Mouse (Mus musculus): ENCODE data around the gene Fancg. TPM values are rescaled to one million over a fixed set of nuclear protein-coding genes. Genes with fewer than 3 reads are reported as not detected.

Gene Fancg
- 19.4 and 20.8 TPM in 2 replicates for polyA plus RNA-seq (2014; fragmentation: Nextera tagmentation; extraction: Ambion mirVana)

DNA sequence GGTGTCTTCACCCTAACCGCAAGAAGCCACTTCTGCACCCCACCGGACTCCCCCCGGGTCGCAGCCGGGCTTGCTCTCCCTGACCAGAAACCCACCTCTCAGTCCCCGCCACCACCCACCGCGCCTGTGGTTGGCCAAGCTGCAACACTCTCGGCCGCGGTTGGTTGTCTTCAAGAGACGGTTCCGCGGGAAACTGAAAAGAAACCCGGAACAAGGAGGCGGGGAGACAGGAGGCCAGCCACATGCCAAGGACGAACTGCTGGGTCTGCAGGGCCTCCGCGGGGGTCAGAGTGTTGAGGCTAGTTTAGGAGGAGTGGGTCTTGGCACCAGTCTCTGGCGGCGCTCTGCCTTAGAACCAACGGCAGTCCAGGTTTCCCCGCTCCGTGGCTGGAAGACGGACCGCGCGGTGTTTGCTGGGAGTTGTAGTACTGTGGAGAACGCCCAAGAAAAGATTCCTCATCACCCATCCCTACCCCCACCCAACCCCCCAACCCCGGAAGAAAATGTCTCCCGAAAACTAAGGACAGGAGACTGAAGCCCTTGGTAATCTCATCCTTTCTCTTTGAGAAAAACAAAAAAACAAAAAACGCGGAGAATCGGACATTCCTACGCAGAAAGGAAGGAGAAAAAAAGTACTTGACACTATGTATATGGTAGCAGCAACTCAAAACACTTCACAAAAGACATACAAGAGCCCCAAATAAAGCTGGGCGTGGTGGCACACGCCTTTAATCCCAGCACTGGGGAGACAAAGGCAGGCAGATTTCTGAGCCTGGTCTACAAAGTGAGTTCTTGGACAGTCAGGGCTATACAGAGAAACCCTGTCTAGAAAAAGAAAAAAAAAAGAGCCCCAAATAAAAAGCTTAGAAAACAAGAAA is at the start of gene Fancg:
Gene Fancg (minus strand): TSS at position 346 of the 878 bp plus-strand sequence.
- Histone ChIP-seq H3K36me3 (ENCODE audit: insufficient read depth) (0 out of 2 replicates have a peak, but pooled peaks cover 6% of the 10 kb centered on the region), H3K4me3 (ENCODE audit: low read depth, low read length) (peak within 1 kb of the TSS; percentile 61), H3K4me1 (ENCODE audit: insufficient read depth) (0 out of 2 replicates have a peak, but pooled peaks cover 3% of the 10 kb centered on the region), H3K4me2 (peak within 1 kb of the TSS; percentile 81), H3K27me3 (ENCODE audit: insufficient read depth, low read length) (no peaks in the 10 kb centered on the region), H3K27ac (ENCODE audit: low read depth) (peak within 1 kb of the TSS; percentile 68; the same call in 1 of the 2 replicates), H3K9ac (peak within 1 kb of the TSS; percentile 72), H3K9me3 (ENCODE audit: low read depth, low read length) (no peaks in the 10 kb centered on the region)
- 1% methylated on average over 37 of the region's 37 CpGs for WGBS
- peak; percentile 94 for ATAC-seq (ENCODE audit: insufficient read depth)
- DNase-seq: peak; percentile 91
- no peak for TF ChIP-seq CTCF (IDR thresholded peaks at IDR 0.05; ENCODE audit: low read depth)

DNA sequence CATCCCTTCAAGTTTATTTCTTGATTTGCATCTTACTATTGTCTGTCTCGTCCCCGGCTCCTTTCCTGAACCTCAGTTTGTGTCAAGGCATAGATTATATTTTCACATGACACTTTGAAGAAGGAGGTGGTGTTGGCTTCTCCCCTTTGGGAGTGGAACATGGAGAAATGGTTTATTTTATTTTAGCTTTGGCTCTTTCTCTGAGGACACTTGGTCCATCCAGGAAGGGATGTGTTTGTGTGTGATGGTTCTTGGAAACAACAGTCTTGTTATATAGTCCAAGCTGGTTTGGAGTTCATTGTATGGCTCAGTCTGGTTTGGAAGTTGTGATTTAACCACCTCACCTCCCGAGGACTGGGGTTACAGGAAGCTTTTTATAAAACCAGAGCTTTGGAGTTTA is 49.4 kb upstream of the Fancg start:
- Histone ChIP-seq H3K27me3 (ENCODE audit: insufficient read depth, low read length) (peaks cover 10% of the 10 kb centered on the region), H3K4me3 (ENCODE audit: low read depth, low read length) (peak overlapping the region; percentile 66), H3K27ac (ENCODE audit: low read depth) (no peak overlapping the region), H3K4me2 (peak overlapping the region; percentile 90), H3K9me3 (ENCODE audit: low read depth, low read length) (no peaks in the 10 kb centered on the region), H3K4me1 (ENCODE audit: insufficient read depth) (no peaks in the 10 kb centered on the region), H3K9ac (peak overlapping the region; percentile 59; the same call in 1 of the 2 replicates), H3K36me3 (ENCODE audit: insufficient read depth) (no peaks in the 10 kb centered on the region)
- WGBS: 38% methylated on average over 3 of the region's 3 CpGs
- ATAC-seq (ENCODE audit: insufficient read depth): no peak
- DNase-seq: no peak
- TF ChIP-seq CTCF (IDR thresholded peaks at IDR 0.05; ENCODE audit: low read depth): no peak

DNA sequence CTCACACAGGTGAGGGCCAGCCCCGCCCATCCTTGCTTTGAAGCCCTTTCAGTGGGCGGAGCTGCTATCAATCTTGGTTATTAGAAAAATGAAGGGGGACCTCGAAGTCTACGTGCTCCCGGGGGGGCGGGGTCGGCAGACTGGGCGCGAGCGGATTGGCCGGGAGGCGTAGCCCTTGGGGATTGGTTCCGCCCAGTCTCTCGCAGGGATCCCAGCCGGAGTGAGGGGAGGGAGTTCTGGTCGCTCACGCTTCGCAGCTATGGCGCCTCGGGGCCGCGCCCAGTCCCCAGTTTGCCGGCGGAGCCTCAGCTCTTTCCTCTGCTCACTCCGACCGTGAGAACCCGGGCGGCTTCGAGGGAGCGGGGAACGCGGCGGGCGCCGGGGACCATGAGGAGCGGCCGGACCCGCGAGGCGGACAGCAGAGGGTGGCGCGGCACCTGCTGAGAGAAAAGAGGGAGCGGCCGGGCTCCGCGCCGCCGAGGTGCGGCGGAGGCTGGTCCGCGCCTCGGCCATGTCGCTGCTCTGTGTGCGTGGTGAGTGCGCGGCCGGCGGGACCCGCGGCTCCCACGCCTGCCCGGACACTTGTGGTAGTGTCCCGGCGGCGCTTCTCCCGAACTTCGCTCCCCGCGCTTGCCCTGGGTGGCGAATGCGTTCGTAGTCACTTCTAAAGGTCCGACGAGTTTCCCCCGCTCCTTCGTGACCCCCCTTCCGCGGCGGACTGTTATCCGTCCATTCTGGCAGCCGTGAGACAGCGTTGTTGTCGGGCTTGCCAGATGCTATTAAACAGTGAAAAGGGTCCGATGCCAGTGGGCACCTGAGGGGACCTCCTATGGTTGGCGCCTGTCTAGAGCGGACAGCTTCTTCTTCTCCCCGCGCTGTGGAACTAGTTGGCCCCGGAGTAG is 48.7 kb upstream of the Fancg start, which contains the start of gene Unc13b:
Gene Unc13b (plus strand): TSS at position 201 of the 902 bp plus-strand sequence.
- Histone ChIP-seq H3K9ac (peak within 1 kb of the TSS; percentile 59), H3K36me3 (ENCODE audit: insufficient read depth) (no peaks in the 10 kb centered on the region), H3K4me1 (ENCODE audit: insufficient read depth) (no peaks in the 10 kb centered on the region), H3K4me2 (peak within 1 kb of the TSS; percentile 90), H3K27ac (ENCODE audit: low read depth) (peak within 1 kb of the TSS; percentile 71; the same call in 1 of the 2 replicates), H3K27me3 (ENCODE audit: insufficient read depth, low read length) (peaks cover 10% of the 10 kb centered on the region), H3K9me3 (ENCODE audit: low read depth, low read length) (no peaks in the 10 kb centered on the region), H3K4me3 (ENCODE audit: low read depth, low read length) (peak within 1 kb of the TSS; percentile 66)
- no peak for TF ChIP-seq CTCF (IDR thresholded peaks at IDR 0.05; ENCODE audit: low read depth)
- WGBS: under 1% methylated on average over 90 of the region's 90 CpGs
- ATAC-seq (ENCODE audit: insufficient read depth): peak; percentile 98
- DNase-seq: peak; percentile 93

DNA sequence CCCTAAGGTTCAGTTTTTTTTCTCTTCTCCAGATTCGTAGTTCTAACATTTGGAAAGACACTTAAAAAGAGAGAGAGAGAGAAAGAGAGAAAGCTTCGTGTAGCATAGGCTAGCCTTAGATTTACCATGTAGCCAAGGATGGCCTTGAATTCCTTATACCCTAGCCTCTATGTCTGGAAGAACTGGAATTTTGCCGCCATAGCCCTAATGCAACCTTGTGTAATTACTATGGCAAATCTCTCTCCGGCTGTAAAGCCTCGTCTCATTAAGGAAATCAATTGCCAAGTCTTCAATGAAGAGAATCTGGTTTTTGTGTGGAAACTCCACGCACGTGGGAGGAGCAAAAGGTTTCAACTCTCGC is 48.1 kb upstream of the Fancg start:
- peaks cover 10% of the 10 kb centered on the region for H3K27me3 ChIP-seq (ENCODE audit: insufficient read depth, low read length)
- peak overlapping the region; percentile 66 for H3K4me3 ChIP-seq (ENCODE audit: low read depth, low read length)
- no peaks in the 10 kb centered on the region for H3K4me1 ChIP-seq (ENCODE audit: insufficient read depth)
- WGBS: 23% methylated on average over 8 of the region's 8 CpGs
- H3K36me3 ChIP-seq (ENCODE audit: insufficient read depth): no peaks in the 10 kb centered on the region
- no peak for DNase-seq
- H3K4me2 ChIP-seq: peak overlapping the region; percentile 90
- no peak overlapping the region for H3K9ac ChIP-seq
- H3K27ac ChIP-seq (ENCODE audit: low read depth): no peak overlapping the region
- TF ChIP-seq CTCF (IDR thresholded peaks at IDR 0.05; ENCODE audit: low read depth): no peak
- ATAC-seq (ENCODE audit: insufficient read depth): no peak; the same call in 1 of the 2 replicates
- no peaks in the 10 kb centered on the region for H3K9me3 ChIP-seq (ENCODE audit: low read depth, low read length)

DNA sequence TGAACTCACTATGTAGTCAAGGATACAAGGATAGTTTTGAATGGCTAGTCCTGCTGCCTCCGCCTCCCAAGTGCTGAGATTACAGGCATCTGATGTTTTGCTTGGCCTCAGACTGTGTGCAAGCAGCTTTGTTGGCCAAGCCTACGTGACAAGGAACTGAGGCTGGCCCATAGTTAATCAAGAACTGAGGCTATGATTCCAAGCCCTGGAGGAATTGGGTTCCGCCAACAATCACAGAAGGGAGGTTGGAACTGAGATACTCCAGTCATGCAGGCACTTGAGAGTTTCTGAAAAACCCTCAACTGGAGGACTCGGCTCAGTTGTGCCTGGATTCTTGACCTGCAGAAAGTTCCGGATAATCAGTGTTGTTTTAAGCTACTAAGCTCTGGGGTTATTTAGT is 47.3 kb upstream of the Fancg start:
- Histone ChIP-seq H3K9me3 (ENCODE audit: low read depth, low read length) (no peaks in the 10 kb centered on the region), H3K4me1 (ENCODE audit: insufficient read depth) (no peaks in the 10 kb centered on the region), H3K9ac (no peak overlapping the region), H3K4me2 (no peak overlapping the region), H3K36me3 (ENCODE audit: insufficient read depth) (no peaks in the 10 kb centered on the region), H3K4me3 (ENCODE audit: low read depth, low read length) (no peak overlapping the region), H3K27ac (ENCODE audit: low read depth) (no peak overlapping the region), H3K27me3 (ENCODE audit: insufficient read depth, low read length) (peaks cover 10% of the 10 kb centered on the region)
- ATAC-seq (ENCODE audit: insufficient read depth) (no peak), DNase-seq (no peak)
- no peak for TF ChIP-seq CTCF (IDR thresholded peaks at IDR 0.05; ENCODE audit: low read depth)
- 85% methylated on average over 5 of the region's 5 CpGs for WGBS

DNA sequence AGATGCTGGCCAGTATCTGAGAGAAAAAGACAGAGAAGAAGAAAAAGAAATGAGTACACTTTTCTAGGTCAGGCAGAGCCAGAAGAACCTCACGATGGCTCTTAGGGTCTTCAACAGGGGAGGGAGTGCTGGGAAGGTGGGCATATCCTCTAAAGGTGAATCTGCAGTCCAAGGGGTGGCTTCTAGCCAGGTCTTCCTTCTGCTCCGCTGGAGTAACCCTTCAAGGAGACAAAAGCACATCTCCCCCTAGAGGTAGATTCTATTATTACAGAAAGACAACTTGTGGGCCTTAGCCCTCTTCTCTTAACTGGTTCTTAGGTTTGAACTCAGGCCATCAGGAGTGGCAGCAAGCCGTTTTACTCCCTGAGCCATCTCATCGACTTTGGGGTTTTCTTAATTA is 42.3 kb upstream of the Fancg start:
- Histone ChIP-seq H3K27ac (ENCODE audit: low read depth) (no peak overlapping the region), H3K4me1 (ENCODE audit: insufficient read depth) (no peaks in the 10 kb centered on the region), H3K9me3 (ENCODE audit: low read depth, low read length) (no peaks in the 10 kb centered on the region), H3K9ac (no peak overlapping the region), H3K36me3 (ENCODE audit: insufficient read depth) (no peaks in the 10 kb centered on the region), H3K4me3 (ENCODE audit: low read depth, low read length) (no peak overlapping the region), H3K4me2 (no peak overlapping the region), H3K27me3 (ENCODE audit: insufficient read depth, low read length) (no peaks in the 10 kb centered on the region)
- TF ChIP-seq CTCF (IDR thresholded peaks at IDR 0.05; ENCODE audit: low read depth): peak; percentile 71
- ATAC-seq (ENCODE audit: insufficient read depth) (no peak), DNase-seq (peak; percentile 87)
- WGBS: 12% methylated on average over 4 of the region's 4 CpGs

All from lung, embryonic 14.5 days (tissue).